Mouse (Mus musculus) thymus, adult 2 months (tissue): ENCODE measurements at regions not wholly inside any gene's neighbourhood (a gene's known extent, or its start where the extent isn't known, plus 50 kb on each side); places are given as distances from the start of the nearest gene placed in this dataset.

Experiments used
- CTCF ChIP-seq: fragments of 200-500 bp; IDR thresholded peaks from 2 replicates; pipeline ENCODE4 v1.5.1; 2012; ENCODE audit warnings: mild to moderate bottlenecking, control low read depth, low read length, moderate library complexity, borderline replicate concordance; ENCODE audit not compliant: control insufficient read depth, poor library complexity, insufficient read depth; ENCODE audit errors: extremely low read depth
- POLR2A ChIP-seq: fragments of 200-500 bp; IDR thresholded peaks from 2 replicates; pipeline ENCODE4 v1.6.1; 2012; ENCODE audit warnings: mild to moderate bottlenecking, low read length, control low read depth, moderate library complexity; ENCODE audit not compliant: control insufficient read depth, poor library complexity, insufficient read depth; ENCODE audit errors: extremely low read depth

- TF ChIP-seq CTCF (no peak), POLR2A (no peak)
These were observed 466.6 kb upstream of the 3110018I06Rik start for GRCm38 (mm10) chr12:107021806-107022205.
